Mouse (Mus musculus) limb, embryonic 15.5 days (tissue): Measurements from ENCODE around the gene Galnt13. TPM values are rescaled to one million over a fixed set of nuclear protein-coding genes. Genes with fewer than 3 reads are reported as not detected.

ENCODE experiments used
- ATAC-seq: fragments of 200-750 bp; cut with Nextera tagmentation; 2 replicates; pipeline ENCODE4 v1.8.0; 2017; ENCODE audit warnings: low read depth, moderate TSS enrichment; ENCODE audit not compliant: insufficient number of reproducible peaks, low FRiP score, low TSS enrichment
- H3K27ac ChIP-seq: fragments of 300-500 bp; sonication (generic); 2 replicates; pipeline ENCODE4 v1.5.1; 2015; ENCODE audit warnings: moderate library complexity, mild to moderate bottlenecking, inconsistent platforms
- H3K27me3 ChIP-seq: fragments of 300-500 bp; sonication (generic); 2 replicates; pipeline ENCODE4 v1.6.1; 2015; ENCODE audit warnings: inconsistent platforms
- H3K36me3 ChIP-seq: fragments of 300-500 bp; sonication (generic); 2 replicates; pipeline ENCODE4 v1.6.1; 2015; ENCODE audit warnings: inconsistent platforms
- H3K4me1 ChIP-seq: fragments of 300-500 bp; sonication (generic); 2 replicates; pipeline ENCODE4 v1.6.1; 2015; ENCODE audit warnings: inconsistent platforms
- H3K4me2 ChIP-seq: fragments of 300-500 bp; sonication (generic); 2 replicates; pipeline ENCODE4 v1.6.1; 2015; ENCODE audit warnings: mild to moderate bottlenecking, inconsistent platforms
- H3K4me3 ChIP-seq: fragments of 300-500 bp; sonication (generic); 2 replicates; pipeline ENCODE4 v1.5.1; 2015; ENCODE audit warnings: mild to moderate bottlenecking, inconsistent platforms
- H3K9ac ChIP-seq: fragments of 300-500 bp; sonication (generic); 2 replicates; pipeline ENCODE4 v1.6.1; 2015; ENCODE audit warnings: inconsistent platforms
- H3K9me3 ChIP-seq: fragments of 300-500 bp; sonication (generic); 2 replicates; pipeline ENCODE4 v1.6.1; 2016; ENCODE audit warnings: inconsistent platforms
- WGBS: fragments of 180-500 bp; shearing (Covaris S2); methylation state at CpG from one replicate; pipeline ENCODE4 v1.1.7; 2015; 5-methylcytosine and 5-hydroxymethylcytosine counted together
- polyA plus RNA-seq: library from polyadenylated mRNA; unstranded; fragments of >200 nt; fragmentation: Nextera tagmentation; extraction: Ambion mirVana; gene quantifications from 2 replicates; pipeline ENCODE4 v1.2.1, GENCODE M21; 2015

Gene Galnt13
- polyA plus RNA-seq, 1 experiment from 2014 or later: 1.4 TPM

- H3K4me2 ChIP-seq: no peak overlapping the region
- H3K9me3 ChIP-seq: no peaks in the 10 kb centered on the region
- no peak for ATAC-seq
- H3K4me3 ChIP-seq: no peak overlapping the region
- H3K36me3 ChIP-seq: no peaks in the 10 kb centered on the region
- WGBS: 92% methylated on average over 5 of the region's 5 CpGs
- H3K27me3 ChIP-seq: no peaks in the 10 kb centered on the region
- no peak overlapping the region for H3K9ac ChIP-seq
- no peaks in the 10 kb centered on the region for H3K4me1 ChIP-seq
- H3K27ac ChIP-seq: no peak overlapping the region
Observed at GRCm38 (mm10) chr2:55103521-55103920, 667.4 kb downstream of the Galnt13 start.

- Histone ChIP-seq H3K27ac (no peak overlapping the region), H3K9ac (no peak overlapping the region), H3K4me1 (no peaks in the 10 kb centered on the region), H3K4me3 (no peak overlapping the region), H3K4me2 (no peak overlapping the region), H3K36me3 (no peaks in the 10 kb centered on the region), H3K27me3 (no peaks in the 10 kb centered on the region), H3K9me3 (no peaks in the 10 kb centered on the region)
- 79% methylated on average over 3 of the region's 3 CpGs for WGBS
- ATAC-seq: no peak
Observed at GRCm38 (mm10) chr2:55107828-55108227, 671.7 kb downstream of the Galnt13 start.

GRCm38 (mm10) chr2:55153089-55153488, 717.0 kb downstream of the Galnt13 start:
- Histone ChIP-seq H3K36me3 (no peaks in the 10 kb centered on the region), H3K9ac (no peak overlapping the region), H3K4me2 (no peak overlapping the region), H3K27me3 (no peaks in the 10 kb centered on the region), H3K4me3 (no peak overlapping the region), H3K9me3 (no peaks in the 10 kb centered on the region), H3K27ac (no peak overlapping the region), H3K4me1 (no peaks in the 10 kb centered on the region)
- ATAC-seq: no peak

- WGBS: 64% methylated on average over 3 of the region's 3 CpGs
- no peak overlapping the region for H3K9ac ChIP-seq
- no peak overlapping the region for H3K4me2 ChIP-seq
- H3K27ac ChIP-seq: no peak overlapping the region
- no peaks in the 10 kb centered on the region for H3K4me1 ChIP-seq
- H3K36me3 ChIP-seq: no peaks in the 10 kb centered on the region
- no peaks in the 10 kb centered on the region for H3K9me3 ChIP-seq
- H3K27me3 ChIP-seq: no peaks in the 10 kb centered on the region
- no peak for ATAC-seq
- no peak overlapping the region for H3K4me3 ChIP-seq
Observed at GRCm38 (mm10) chr2:55164781-55165180, 728.7 kb downstream of the Galnt13 start.
